Mouse (Mus musculus): ENCODE measurements around the gene Taf6.

Taf6 gene

GRCm38 (mm10) chr5:138171695-138172491 lies 15.4 kb downstream of the Taf6 start, which contains the start of the genes Ap4m1 and Mcm7:
Gene Ap4m1 (plus strand): TSS chr5:138172002.
Gene Mcm7 (minus strand): TSS chr5:138172422.
- DNase-seq (ENCODE audit: low read depth): peak; percentile 96

- peak; percentile 82 for DNase-seq (ENCODE audit: low read depth)
Measured at GRCm38 (mm10) chr5:138170936-138171561, 16.2 kb downstream of the Taf6 start.

DNA sequence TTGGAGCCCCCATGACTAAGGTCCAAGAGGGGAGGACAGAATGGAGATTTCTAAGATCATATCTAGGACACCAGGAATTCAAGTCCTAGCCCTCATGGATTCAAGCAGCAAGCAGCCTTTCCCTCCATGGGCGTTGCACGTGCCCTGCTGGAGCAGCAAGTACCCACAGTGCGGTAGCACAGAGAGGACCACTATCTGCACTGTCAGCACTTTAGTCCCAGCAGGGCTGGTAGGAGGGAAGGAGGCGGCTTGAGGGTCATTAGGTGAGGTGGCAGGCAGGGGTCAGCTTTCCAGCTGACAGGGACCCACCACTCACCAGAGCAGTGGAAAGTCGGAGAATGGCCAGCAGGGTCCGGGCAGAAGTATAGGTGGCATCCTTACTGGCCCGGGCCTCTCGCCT lies 21.7 kb downstream of the Taf6 start:
- DNase-seq (ENCODE audit: low read depth): no peak

GRCm38 (mm10) chr5:138163610-138164009 lies 23.6 kb downstream of the Taf6 start:
- DNase-seq (ENCODE audit: low read depth): no peak

- DNase-seq (ENCODE audit: low read depth): no peak
Measured at GRCm38 (mm10) chr5:138163046-138163445, 24.2 kb downstream of the Taf6 start.

GRCm38 (mm10) chr5:138160842-138161665 lies 26.2 kb downstream of the Taf6 start, which contains the start of gene Cops6:
Gene Cops6 (plus strand): TSS chr5:138161071.
- peak; percentile 61 for DNase-seq (ENCODE audit: low read depth)

- no peak for DNase-seq (ENCODE audit: low read depth)
Measured at GRCm38 (mm10) chr5:138160224-138160762, 27.0 kb downstream of the Taf6 start.

DNA sequence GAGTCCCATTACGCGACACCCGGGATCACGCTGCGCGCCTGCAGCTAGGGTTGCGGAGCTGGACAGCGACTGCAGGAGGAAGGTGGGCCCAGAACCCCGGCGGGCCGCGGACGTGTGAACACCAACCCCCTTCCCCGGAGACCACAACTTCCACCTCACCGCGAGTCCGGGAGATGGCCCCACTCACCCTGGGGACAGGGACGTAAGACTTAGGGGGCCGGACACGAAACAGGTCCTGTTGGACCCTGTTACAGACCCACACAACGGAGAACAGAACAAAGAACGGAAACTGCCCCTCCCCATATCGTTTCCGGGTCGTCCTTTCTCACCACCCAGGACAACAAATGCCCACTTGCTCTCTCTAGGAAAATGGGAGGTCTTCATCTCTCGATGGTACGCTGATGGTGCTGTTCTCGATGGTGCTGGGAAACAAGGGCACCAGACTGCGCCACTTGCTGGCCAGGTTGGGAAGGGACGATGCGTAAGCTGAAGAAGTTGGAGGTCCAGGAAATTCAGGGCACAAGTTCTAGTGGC lies 31.7 kb downstream of the Taf6 start, which contains the start of gene Zfp113:
TSS of gene Zfp113 (minus strand) at position 302 of the 534 bp plus-strand sequence.
- peak; percentile 96 for DNase-seq (ENCODE audit: low read depth)

GRCm38 (mm10) chr5:138154390-138154789 lies 32.9 kb downstream of the Taf6 start:
- no peak for DNase-seq (ENCODE audit: low read depth)

DNA sequence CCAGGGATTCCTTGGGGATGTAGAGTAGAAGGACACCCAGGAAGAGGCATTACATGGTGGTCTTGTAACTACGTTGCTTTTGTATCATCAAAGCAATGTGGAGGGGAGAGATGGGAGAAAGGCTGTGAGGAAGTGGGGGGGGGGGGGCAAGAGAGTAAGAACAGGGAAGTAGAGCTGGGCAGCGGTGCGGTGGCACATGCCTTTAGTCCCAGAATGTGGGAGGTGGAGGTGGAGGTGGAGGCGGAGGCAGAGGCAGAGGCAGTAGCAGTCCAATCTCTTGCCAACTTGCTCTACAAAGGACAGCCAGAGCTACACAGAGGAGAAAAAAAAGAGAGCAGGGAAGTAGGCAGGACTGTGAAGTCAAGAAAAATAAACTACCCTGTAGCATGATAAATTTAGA lies 48.7 kb downstream of the Taf6 start:
- DNase-seq (ENCODE audit: low read depth): no peak

DNA sequence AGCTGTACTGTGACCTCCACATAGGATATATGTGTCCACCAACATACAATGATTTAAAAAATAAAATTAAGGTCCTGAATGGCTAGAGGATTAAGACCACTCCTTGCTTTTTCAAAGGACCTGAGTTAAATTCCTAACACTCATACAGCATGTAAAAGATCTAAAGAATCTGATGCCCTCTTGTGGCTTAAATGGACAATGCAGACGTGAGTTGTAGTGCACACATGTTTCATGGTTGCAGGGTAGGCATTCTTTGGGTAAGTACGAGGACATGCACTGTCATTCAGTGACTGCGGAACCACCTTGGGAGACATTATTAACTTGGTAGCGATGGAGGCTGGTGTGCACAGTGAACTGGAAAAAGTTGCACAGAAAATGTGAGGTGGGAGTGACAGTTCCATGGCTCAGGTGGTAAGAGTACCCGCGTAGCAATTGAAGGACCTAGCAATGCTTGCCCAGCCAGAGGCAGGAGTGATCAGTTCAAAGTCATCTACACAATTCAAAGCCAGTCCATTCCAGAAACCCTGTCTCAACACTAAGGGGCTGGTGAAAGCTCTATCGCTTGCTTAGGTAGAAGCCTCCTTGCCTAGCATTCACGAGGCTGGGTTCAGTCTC lies 49.2 kb downstream of the Taf6 start:
- DNase-seq (ENCODE audit: low read depth): peak; percentile 31

- DNase-seq (ENCODE audit: low read depth): no peak
Measured at GRCm38 (mm10) chr5:138137257-138137656, 50.0 kb downstream of the Taf6 start.

- no peak for DNase-seq (ENCODE audit: low read depth)
Measured at GRCm38 (mm10) chr5:138132425-138133064, 54.7 kb downstream of the Taf6 start.
